Mouse (Mus musculus) embryonic facial prominence, embryonic 10.5 days (tissue): ENCODE data around the gene Trim27. TPM values are rescaled to one million over a fixed set of nuclear protein-coding genes. Genes with fewer than 3 reads are reported as not detected.

Experiments used
- DNase-seq: peaks from one replicate; pipeline ENCODE4 v3.0.0-alpha.2; 2017; ENCODE audit warnings: low spot score
- H3K27ac ChIP-seq: fragments of 300-500 bp; sonication (generic); replicated peaks from 2 replicates; pipeline ENCODE4 v1.5.1; 2016; ENCODE audit warnings: mild to moderate bottlenecking
- H3K27me3 ChIP-seq: fragments of 300-500 bp; sonication (generic); replicated peaks from 2 replicates; pipeline ENCODE4 v1.6.1; 2016; ENCODE audit warnings: low read depth, mild to moderate bottlenecking; ENCODE audit not compliant: poor library complexity, severe bottlenecking
- H3K36me3 ChIP-seq: fragments of 300-500 bp; sonication (generic); replicated peaks from 2 replicates; pipeline ENCODE4 v1.6.1; 2016; ENCODE audit warnings: mild to moderate bottlenecking, moderate library complexity
- H3K4me1 ChIP-seq: fragments of 300-500 bp; sonication (generic); 2 replicates; pipeline ENCODE4 v1.6.1; 2016
- H3K4me3 ChIP-seq: fragments of 300-500 bp; sonication (generic); 2 replicates; pipeline ENCODE4 v1.5.1; 2016; ENCODE audit warnings: mild to moderate bottlenecking, moderate library complexity
- H3K9me3 ChIP-seq: fragments of 300-500 bp; sonication (generic); 2 replicates; pipeline ENCODE4 v1.6.1; 2016; ENCODE audit warnings: mild to moderate bottlenecking
- WGBS: fragments of 180-500 bp; shearing (Covaris S2); methylation state at CpG from one replicate; pipeline ENCODE4 v1.1.7; 2016; 5-methylcytosine and 5-hydroxymethylcytosine counted together
- polyA plus RNA-seq: library from polyadenylated mRNA; unstranded; fragments of >200 nt; fragmentation: Nextera tagmentation; extraction: Ambion mirVana; gene quantifications from 2 replicates; pipeline ENCODE4 v1.2.1, GENCODE M21; 2016

Trim27 gene
- polyA plus RNA-seq, 1 experiment from 2014 or later, result 180 TPM

- H3K4me3 ChIP-seq, result peak overlapping the region; percentile 65
- H3K4me1 ChIP-seq, result peaks cover 12% of the 10 kb centered on the region
- no peak overlapping the region for H3K27ac ChIP-seq
- WGBS, result under 1% methylated on average over 8 of the region's 8 CpGs
- no peaks in the 10 kb centered on the region for H3K9me3 ChIP-seq
- DNase-seq, result peak; percentile 36
- no peaks in the 10 kb centered on the region for H3K36me3 ChIP-seq
- no peaks in the 10 kb centered on the region for H3K27me3 ChIP-seq
Measured at GRCm38 (mm10) chr13:21167910-21168300, 11.3 kb upstream of the Trim27 start.

DNA sequence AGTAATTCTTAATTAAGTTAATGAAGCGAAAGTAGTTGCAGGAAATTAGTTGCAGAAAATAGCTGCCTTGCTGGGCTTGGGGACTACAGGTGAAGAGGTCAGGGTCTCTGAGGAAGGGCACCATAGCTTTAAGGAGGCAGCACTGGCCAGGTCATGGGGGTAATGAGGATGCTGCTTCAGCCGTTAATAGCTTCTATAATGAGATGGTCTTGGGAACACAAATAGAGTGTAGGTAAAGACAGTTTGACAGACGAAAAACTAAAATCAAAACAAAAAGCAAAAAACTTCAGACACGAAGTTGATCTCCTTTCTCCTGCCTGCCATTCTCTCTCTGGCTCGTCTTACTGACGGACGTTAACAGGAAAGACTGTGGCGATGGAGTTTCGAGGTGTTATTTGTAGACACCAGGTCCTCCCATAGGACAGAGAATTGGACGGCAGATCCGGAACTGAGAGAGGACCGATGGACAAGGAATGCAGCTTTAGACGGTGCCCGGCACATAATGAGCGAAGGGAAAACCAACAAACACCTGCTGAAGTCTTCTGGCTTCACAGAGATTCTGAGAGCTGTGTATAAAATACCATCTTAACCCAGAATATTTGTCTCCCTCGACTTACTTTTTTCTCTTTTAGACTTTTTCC lies 10.8 kb upstream of the Trim27 start:
- no peak overlapping the region for H3K27ac ChIP-seq
- H3K4me3 ChIP-seq, result peak overlapping the region; percentile 65
- WGBS, result under 1% methylated on average over 16 of the region's 16 CpGs
- peaks cover 17% of the 10 kb centered on the region for H3K4me1 ChIP-seq
- peak; percentile 52 for DNase-seq
- no peaks in the 10 kb centered on the region for H3K36me3 ChIP-seq
- no peaks in the 10 kb centered on the region for H3K27me3 ChIP-seq
- H3K9me3 ChIP-seq, result no peaks in the 10 kb centered on the region

- Histone ChIP-seq H3K4me3 (peak overlapping the region; percentile 65), H3K36me3 (no peaks in the 10 kb centered on the region), H3K9me3 (no peaks in the 10 kb centered on the region), H3K27ac (no peak overlapping the region), H3K27me3 (no peaks in the 10 kb centered on the region), H3K4me1 (peaks cover 22% of the 10 kb centered on the region)
- no peak for DNase-seq
- WGBS, result 5% methylated on average over 14 of the region's 14 CpGs
Measured at GRCm38 (mm10) chr13:21169121-21169656, 10.1 kb upstream of the Trim27 start.

DNA sequence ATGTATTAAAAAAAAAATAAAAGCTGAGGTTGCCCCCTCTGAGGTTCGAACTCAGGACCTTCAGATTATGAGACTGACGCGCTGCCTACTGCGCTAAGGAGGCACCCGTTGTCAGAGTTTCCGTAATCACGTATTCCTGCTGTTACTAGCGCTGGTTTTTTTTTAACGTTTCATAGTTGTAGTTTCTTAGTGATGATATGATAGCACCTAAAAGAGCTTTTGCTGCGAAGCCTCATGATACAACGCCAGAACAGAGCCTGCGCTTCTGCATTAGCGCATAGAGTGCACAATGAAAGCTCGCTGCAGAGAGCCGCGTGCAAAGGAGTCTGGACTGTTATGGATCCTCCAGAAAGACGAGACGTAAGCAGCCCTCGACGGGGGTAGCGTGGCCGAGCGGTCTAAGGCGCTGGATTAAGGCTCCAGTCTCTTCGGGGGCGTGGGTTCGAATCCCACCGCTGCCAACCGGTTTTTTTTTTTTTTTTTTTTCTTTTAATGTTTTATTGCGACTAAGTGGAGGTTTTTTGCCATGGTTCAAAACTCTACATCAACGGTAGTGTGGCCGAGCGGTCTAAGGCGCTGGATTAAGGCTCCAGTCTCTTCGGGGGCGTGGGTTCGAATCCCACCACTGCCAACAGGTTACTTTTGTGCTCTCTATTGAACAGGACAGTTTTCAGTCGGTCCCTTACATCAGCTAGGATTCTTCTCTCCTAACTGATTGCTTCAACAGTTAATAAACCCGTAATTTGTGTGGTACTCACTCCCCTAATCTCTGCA lies 9.4 kb upstream of the Trim27 start:
- H3K4me3 ChIP-seq, result peak overlapping the region; percentile 65
- DNase-seq, result peak; percentile 84
- no peaks in the 10 kb centered on the region for H3K27me3 ChIP-seq
- no peaks in the 10 kb centered on the region for H3K36me3 ChIP-seq
- H3K27ac ChIP-seq, result no peak overlapping the region; the same call in 1 of the 2 replicates
- WGBS, result under 1% methylated on average over 39 of the region's 39 CpGs
- H3K4me1 ChIP-seq, result peaks cover 22% of the 10 kb centered on the region
- H3K9me3 ChIP-seq, result no peaks in the 10 kb centered on the region

GRCm38 (mm10) chr13:21170431-21171155 lies 8.7 kb upstream of the Trim27 start:
- Histone ChIP-seq H3K4me1 (peaks cover 22% of the 10 kb centered on the region), H3K36me3 (no peaks in the 10 kb centered on the region), H3K27me3 (no peaks in the 10 kb centered on the region), H3K4me3 (peak overlapping the region; percentile 65), H3K27ac (no peak overlapping the region), H3K9me3 (no peaks in the 10 kb centered on the region)
- DNase-seq, result no peak
- WGBS, result 27% methylated on average over 17 of the region's 17 CpGs

GRCm38 (mm10) chr13:21171156-21171530 lies 8.1 kb upstream of the Trim27 start:
- peak overlapping the region; percentile 65 for H3K4me3 ChIP-seq
- H3K27me3 ChIP-seq, result no peaks in the 10 kb centered on the region
- H3K36me3 ChIP-seq, result no peaks in the 10 kb centered on the region
- no peaks in the 10 kb centered on the region for H3K9me3 ChIP-seq
- peaks cover 22% of the 10 kb centered on the region for H3K4me1 ChIP-seq
- no peak overlapping the region for H3K27ac ChIP-seq
- DNase-seq, result peak; percentile 56
- WGBS, result 4% methylated on average over 15 of the region's 15 CpGs

- Histone ChIP-seq H3K9me3 (no peaks in the 10 kb centered on the region), H3K4me3 (peak overlapping the region; percentile 65), H3K27me3 (no peaks in the 10 kb centered on the region), H3K27ac (peak overlapping the region; percentile 66), H3K4me1 (peaks cover 22% of the 10 kb centered on the region), H3K36me3 (no peaks in the 10 kb centered on the region)
- WGBS, result under 1% methylated on average over 12 of the region's 12 CpGs
- DNase-seq, result peak; percentile 63
Measured at GRCm38 (mm10) chr13:21171600-21172150, 7.6 kb upstream of the Trim27 start.

GRCm38 (mm10) chr13:21172241-21173027 lies 6.8 kb upstream of the Trim27 start:
- WGBS, result under 1% methylated on average over 16 of the region's 16 CpGs
- Histone ChIP-seq H3K4me3 (peak overlapping the region; percentile 65), H3K27ac (0 out of 2 replicates have a peak overlapping the region, but pooled peaks have one; percentile 66)

DNA sequence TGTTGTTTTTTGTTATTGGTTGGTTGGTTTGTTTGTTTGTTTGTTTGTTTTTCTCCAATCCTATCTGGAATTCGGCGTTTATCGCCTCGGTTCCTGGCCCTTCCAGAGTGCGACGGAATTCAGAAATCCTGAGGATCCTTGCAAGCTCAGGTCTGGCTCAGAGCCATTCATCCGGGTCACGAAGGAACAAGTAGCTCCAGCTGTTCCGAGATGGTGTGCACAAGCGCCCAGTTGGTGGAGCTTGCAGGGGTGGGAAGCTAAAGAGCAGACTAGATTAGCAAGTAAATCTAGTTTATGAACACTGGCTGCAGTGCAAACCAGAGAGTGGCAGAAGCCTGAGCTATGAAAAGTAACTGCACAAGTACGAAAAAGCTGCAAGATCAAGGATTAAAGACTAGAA lies 6.2 kb upstream of the Trim27 start:
- Histone ChIP-seq H3K9me3 (no peaks in the 10 kb centered on the region), H3K4me1 (peaks cover 22% of the 10 kb centered on the region), H3K27me3 (no peaks in the 10 kb centered on the region), H3K4me3 (peak overlapping the region; percentile 65), H3K36me3 (no peaks in the 10 kb centered on the region), H3K27ac (peak overlapping the region; percentile 40; the same call in 1 of the 2 replicates)
- DNase-seq, result peak; percentile 84
- under 1% methylated on average over 11 of the region's 11 CpGs for WGBS

More at GRCm38 (mm10) chr13:21172241-21173027, 6.8 kb upstream of the Trim27 start:
- Histone ChIP-seq H3K4me1 (peaks cover 22% of the 10 kb centered on the region), H3K9me3 (no peaks in the 10 kb centered on the region), H3K36me3 (no peaks in the 10 kb centered on the region), H3K27me3 (no peaks in the 10 kb centered on the region)
- peak; percentile 84 for DNase-seq

DNA sequence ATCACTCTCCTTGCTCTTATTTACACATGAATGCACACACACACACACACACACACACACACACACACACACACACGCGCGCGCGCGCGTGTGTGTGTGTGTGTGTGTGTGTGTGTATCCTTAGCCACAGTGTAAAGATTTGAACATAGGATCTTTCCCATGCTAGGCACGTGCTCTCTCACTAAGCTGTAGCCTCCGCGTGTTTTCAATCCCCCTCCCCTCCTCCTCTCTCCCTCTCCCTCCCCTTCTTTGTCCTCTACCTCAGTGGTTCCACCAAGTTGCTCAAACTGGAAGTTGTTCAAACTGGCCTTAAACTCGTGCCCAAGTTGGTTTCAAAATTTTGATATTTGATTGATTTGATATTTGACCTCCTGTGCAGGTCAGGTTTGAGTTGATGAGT lies 2.5 kb upstream of the Trim27 start:
- H3K9me3 ChIP-seq, result no peaks in the 10 kb centered on the region
- DNase-seq, result no peak
- H3K4me3 ChIP-seq, result no peak overlapping the region
- peaks cover 26% of the 10 kb centered on the region for H3K4me1 ChIP-seq
- 75% methylated on average over 11 of the region's 11 CpGs for WGBS
- no peaks in the 10 kb centered on the region for H3K27me3 ChIP-seq
- no peak overlapping the region for H3K27ac ChIP-seq
- H3K36me3 ChIP-seq, result peaks cover 2% of the 10 kb centered on the region

GRCm38 (mm10) chr13:21177657-21178056 lies 1.6 kb upstream of the Trim27 start:
- no peak for DNase-seq
- 57% methylated on average over 5 of the region's 5 CpGs for WGBS

More at GRCm38 (mm10) chr13:21177657-21178056, 1.6 kb upstream of the Trim27 start:
- Histone ChIP-seq H3K36me3 (peaks cover 11% of the 10 kb centered on the region), H3K27ac (0 out of 2 replicates have a peak overlapping the region, but pooled peaks have one; percentile 0), H3K4me3 (no peak overlapping the region), H3K4me1 (peaks cover 35% of the 10 kb centered on the region), H3K9me3 (no peaks in the 10 kb centered on the region), H3K27me3 (no peaks in the 10 kb centered on the region)
